Mouse (Mus musculus) liver, embryonic 14.5 days (tissue): ENCODE measurements around the gene Pdcd7. TPM values are rescaled to one million over a fixed set of nuclear protein-coding genes. Genes with fewer than 3 reads are reported as not detected.

ENCODE experiments used
- ATAC-seq: fragments of 200-750 bp; cut with Nextera tagmentation; 2 replicates; pipeline ENCODE4 v1.8.0; 2017; ENCODE audit warnings: moderate number of reproducible peaks, mild to moderate bottlenecking, moderate library complexity; ENCODE audit not compliant: insufficient read depth
- DNase-seq, 3 experiments: peaks; one replicate each; pipeline ENCODE4 v3.0.0-alpha.2; 2012 to 2013; ENCODE audit warnings: low read depth in 3 of 3, low spot score in 3 of 3
- H3K27ac ChIP-seq: fragments of 300-500 bp; sonication (generic); 2 replicates; pipeline ENCODE4 v1.5.1; 2014; ENCODE audit warnings: moderate library complexity, mild to moderate bottlenecking, control low read depth, inconsistent platforms
- H3K27me3 ChIP-seq: fragments of 300-500 bp; sonication (generic); 2 replicates; pipeline ENCODE4 v1.6.1; 2014; ENCODE audit warnings: mild to moderate bottlenecking, low read length, moderate library complexity; ENCODE audit not compliant: control insufficient read depth, insufficient read depth
- H3K36me3 ChIP-seq: fragments of 300-500 bp; sonication (generic); replicated peaks from 2 replicates; pipeline ENCODE4 v1.6.1; 2014; ENCODE audit warnings: low read depth; ENCODE audit not compliant: control insufficient read depth, insufficient read depth
- H3K4me1 ChIP-seq, 2 experiments: fragments of 200-500 bp in 1 of 2; fragments of 300-500 bp in 1 of 2; sonication (generic) in 1 of 2; replicated peaks; 2 replicates each; pipeline ENCODE4 v1.6.1; 2012 to 2014; ENCODE audit warnings: antibody characterized with exemption in 1 of 2, inconsistent platforms in 1 of 2, low read length in 1 of 2; ENCODE audit not compliant: control insufficient read depth in 2 of 2, insufficient read depth in 2 of 2
- H3K4me2 ChIP-seq: fragments of 300-500 bp; sonication (generic); 2 replicates; pipeline ENCODE4 v1.6.1; 2014; ENCODE audit warnings: low read depth, mild to moderate bottlenecking, control low read depth, moderate library complexity
- H3K4me3 ChIP-seq, 2 experiments: fragments of 200-500 bp in 1 of 2; fragments of 300-500 bp in 1 of 2; sonication (generic) in 1 of 2; 2 replicates each; pipeline ENCODE4 v1.5.1; 2012 to 2014; ENCODE audit warnings: low read depth in 2 of 2, low read length in 2 of 2, mild to moderate bottlenecking in 2 of 2, control low read depth in 1 of 2, inconsistent platforms in 1 of 2, moderate library complexity in 1 of 2; ENCODE audit not compliant: insufficient read depth in 1 of 2
- H3K9ac ChIP-seq: fragments of 300-500 bp; sonication (generic); replicated peaks from 2 replicates; pipeline ENCODE4 v1.6.1; 2014; ENCODE audit warnings: mild to moderate bottlenecking, control low read depth, moderate library complexity
- H3K9me3 ChIP-seq: fragments of 300-500 bp; sonication (generic); 2 replicates; pipeline ENCODE4 v1.6.1; 2016; ENCODE audit warnings: low read length, mixed read lengths; ENCODE audit not compliant: control insufficient read depth
- CTCF ChIP-seq: IDR thresholded peaks from 2 replicates; pipeline ENCODE4 v1.5.1; 2016; ENCODE audit warnings: antibody characterized with exemption, low read depth, control low read depth
- EP300 ChIP-seq: IDR thresholded peaks from 2 replicates; pipeline ENCODE4 v1.6.1; 2016; ENCODE audit warnings: antibody characterized with exemption, low read depth
- WGBS: fragments of 180-500 bp; shearing (Covaris S2); extraction: QIAGEN DNeasy Blood & Tissue Kit; methylation state at CpG from one replicate; pipeline ENCODE4 v1.1.7; 2014; ENCODE audit not compliant: insufficient replicate concordance; 5-methylcytosine and 5-hydroxymethylcytosine counted together
- polyA plus RNA-seq, 2 experiments: library from polyadenylated mRNA; depleted of rRNA in 1 of 2; stranded (reverse) in 1 of 2; unstranded in 1 of 2; fragments of >200 nt; fragmentation: Nextera tagmentation in 1 of 2; extraction: Ambion mirVana in 1 of 2; gene quantifications; 2 replicates each; pipeline versions ENCODE4 v1.2.1 to v1.2.3; 2012 to 2014

The Pdcd7 gene
- polyA plus RNA-seq, 2 experiments: 4.8 to 4.9 TPM

GRCm38 (mm10) chr9:65393606-65394005, 47.7 kb downstream of the Pdcd7 start:
- Histone ChIP-seq H3K4me2 (no peak overlapping the region), H3K4me3 (no peak overlapping the region), H3K9me3 (no peaks in the 10 kb centered on the region), H3K27ac (no peak overlapping the region), H3K27me3 (peaks cover 28% of the 10 kb centered on the region), H3K9ac (no peak overlapping the region), H3K4me1 (0 out of 4 replicates have a peak, but pooled peaks cover 0 to under 1% of the 10 kb centered on the region in 2 experiments), H3K36me3 (no peaks in the 10 kb centered on the region)
- no peak for ATAC-seq
- no peak for TF ChIP-seq EP300
- no peak for TF ChIP-seq CTCF
- 43% methylated on average over 2 of the region's 2 CpGs for WGBS
- no peak for DNase-seq

- Histone ChIP-seq H3K27me3 (peaks cover 28% of the 10 kb centered on the region), H3K9me3 (no peaks in the 10 kb centered on the region), H3K4me3 (no peak overlapping the region), H3K9ac (no peak overlapping the region), H3K27ac (no peak overlapping the region), H3K4me1 (0 out of 4 replicates have a peak, but pooled peaks cover 0 to 3% of the 10 kb centered on the region in 2 experiments), H3K4me2 (no peak overlapping the region), H3K36me3 (no peaks in the 10 kb centered on the region)
- ATAC-seq (no peak), DNase-seq (no peak)
- whole genome bisulfite sequencing: 54% methylated on average over 2 of the region's 2 CpGs
- TF ChIP-seq EP300: no peak
- no peak for TF ChIP-seq CTCF
Measured at GRCm38 (mm10) chr9:65394360-65394759, 48.5 kb downstream of the Pdcd7 start.

GRCm38 (mm10) chr9:65398279-65398678, 52.4 kb downstream of the Pdcd7 start, which contains the start of gene Rasl12:
Rasl12 (plus strand) TSS chr9:65398506.
- under 1% methylated on average over 24 of the region's 24 CpGs for WGBS
- peak; percentile 33; the same call in 1 of the 2 replicates for ATAC-seq
- TF ChIP-seq CTCF (no peak), EP300 (no peak)
- 0 out of 4 replicates have a peak, but pooled peaks cover 0 to 3% of the 10 kb centered on the region in 2 experiments for H3K4me1 ChIP-seq
- no peak within 1 kb of the TSS for H3K27ac ChIP-seq
- H3K4me3 ChIP-seq: peak within 1 kb of the TSS; percentile 10 to 25; a peak in 3 of 4 replicates
- H3K9ac ChIP-seq: no peak within 1 kb of the TSS
- no peaks in the 10 kb centered on the region for H3K9me3 ChIP-seq
- peak in 1 of 3 experiments; percentile 19 for DNase-seq
- H3K4me2 ChIP-seq: peak within 1 kb of the TSS; percentile 53
- H3K27me3 ChIP-seq: no peaks in the 10 kb centered on the region
- H3K36me3 ChIP-seq: no peaks in the 10 kb centered on the region

- no peak overlapping the region for H3K4me2 ChIP-seq
- 70% methylated on average over 6 of the region's 6 CpGs for WGBS
- no peak for TF ChIP-seq CTCF
- no peak for TF ChIP-seq EP300
- DNase-seq (no peak), ATAC-seq (no peak)
- H3K4me1 ChIP-seq: 0 out of 4 replicates have a peak, but pooled peaks cover 0 to 3% of the 10 kb centered on the region in 2 experiments
- H3K9ac ChIP-seq: no peak overlapping the region
- no peaks in the 10 kb centered on the region for H3K27me3 ChIP-seq
- H3K27ac ChIP-seq: no peak overlapping the region
- no peaks in the 10 kb centered on the region for H3K9me3 ChIP-seq
- H3K4me3 ChIP-seq: no peak overlapping the region
- H3K36me3 ChIP-seq: no peaks in the 10 kb centered on the region
Measured at GRCm38 (mm10) chr9:65399934-65400333, 54.0 kb downstream of the Pdcd7 start.

GRCm38 (mm10) chr9:65404331-65405183, 58.7 kb downstream of the Pdcd7 start:
- no peaks in the 10 kb centered on the region for H3K4me1 ChIP-seq
- WGBS: 52% methylated on average over 15 of the region's 15 CpGs

More at GRCm38 (mm10) chr9:65404331-65405183, 58.7 kb downstream of the Pdcd7 start:
- Histone ChIP-seq H3K9ac (no peak overlapping the region), H3K27ac (no peak overlapping the region), H3K36me3 (no peaks in the 10 kb centered on the region), H3K27me3 (no peaks in the 10 kb centered on the region), H3K4me3 (no peak overlapping the region), H3K9me3 (no peaks in the 10 kb centered on the region), H3K4me2 (no peak overlapping the region)
- no peak for DNase-seq
- no peak for ATAC-seq
- TF ChIP-seq EP300: no peak
- TF ChIP-seq CTCF: no peak
